Mouse (Mus musculus) ES-E14 (cell line): ENCODE data around the gene Alox5ap.

Experiments used
- CHD2 ChIP-seq: IDR thresholded peaks from 2 replicates; pipeline ENCODE4 v1.6.1; 2014; ENCODE audit warnings: mild to moderate bottlenecking, low read depth, low read length, inconsistent platforms
- HCFC1 ChIP-seq: IDR thresholded peaks from 2 replicates; pipeline ENCODE4 v1.6.1; 2012; ENCODE audit warnings: low read length, inconsistent platforms, borderline replicate concordance; ENCODE audit not compliant: insufficient read depth
- MAFK ChIP-seq: IDR thresholded peaks from 2 replicates; pipeline ENCODE4 v1.6.1; 2014; ENCODE audit warnings: mild to moderate bottlenecking, low read depth, low read length, inconsistent platforms; ENCODE audit not compliant: insufficient read depth
- ZC3H11A ChIP-seq: IDR thresholded peaks from 2 replicates; pipeline ENCODE4 v1.6.1; 2012; ENCODE audit warnings: low read depth, mild to moderate bottlenecking, inconsistent platforms, low read length, borderline replicate concordance
- ZNF384 ChIP-seq: IDR thresholded peaks from 2 replicates; pipeline ENCODE4 v1.6.1; 2012; ENCODE audit warnings: low read depth, low read length, inconsistent platforms

DNA sequence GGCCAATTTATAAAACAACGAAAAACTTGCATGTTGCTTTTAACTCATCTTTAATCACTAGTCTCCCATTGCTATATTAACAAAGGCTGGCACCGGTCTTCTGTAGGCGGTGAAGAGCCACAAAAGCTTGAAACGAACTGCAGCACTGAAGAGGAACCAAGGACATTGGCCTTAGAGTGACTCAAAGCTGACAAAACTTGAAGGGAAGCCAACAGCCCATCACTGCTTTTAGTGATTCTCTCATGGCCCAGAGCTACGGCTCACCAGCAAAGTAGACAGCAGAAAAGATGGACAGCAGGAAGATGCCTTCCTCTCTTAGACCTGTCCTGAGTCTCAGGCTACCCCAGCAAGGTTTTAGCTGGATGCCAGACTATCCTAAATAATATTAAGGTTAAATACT is 22.1 kb upstream of the Alox5ap start:
- TF ChIP-seq CHD2: no peak
- TF ChIP-seq ZC3H11A: no peak
- no peak for TF ChIP-seq HCFC1
- TF ChIP-seq MAFK: no peak
- no peak for TF ChIP-seq ZNF384
